Mouse (Mus musculus) urinary bladder, postnatal 36 days (tissue): ENCODE data around the gene Ccdc186.
A peak's percentile ranks its signal among the peaks of the same experiment; 100 is the strongest.

Experiments
- DNase-seq, 2 experiments: peaks; one replicate each; pipeline ENCODE4 v3.0.0; 2022; ENCODE audit warnings: low spot score in 2 of 2, mixed read lengths in 1 of 2

Ccdc186 gene

DNA sequence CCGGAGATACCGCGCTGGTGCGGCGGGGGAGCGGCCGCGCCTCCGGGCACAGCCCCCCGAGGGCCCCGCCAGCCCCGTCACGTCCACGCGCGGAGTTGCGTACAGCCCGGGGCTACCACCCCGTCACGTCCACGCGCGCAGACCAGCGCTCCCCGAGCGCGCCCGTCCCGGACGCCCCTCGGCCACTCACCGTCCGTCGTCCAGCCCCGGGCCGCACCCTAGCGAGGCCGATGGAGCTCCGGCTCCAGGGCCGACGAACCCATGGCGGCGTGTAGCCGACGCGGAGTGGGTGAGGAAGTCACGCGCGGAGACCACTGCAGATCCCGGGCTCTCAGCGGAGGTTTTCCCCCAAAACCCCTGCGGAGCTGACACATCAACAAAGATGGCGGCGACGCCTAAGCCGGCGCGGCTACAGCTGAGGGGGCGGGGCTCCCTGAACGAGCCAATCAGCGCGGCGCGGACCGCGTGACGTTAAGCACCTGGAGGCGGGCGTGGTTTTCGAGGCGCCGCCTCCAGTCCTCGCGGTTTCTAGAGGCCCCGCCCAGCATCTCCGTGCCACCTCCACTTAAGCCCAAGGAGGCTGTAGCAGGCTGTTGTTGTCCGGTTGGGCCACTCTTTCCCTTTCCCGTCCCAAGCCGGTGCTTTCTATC, at the start of gene Ccdc186:
TSS of gene Ccdc186 (minus strand) at position 393 of the 650 bp plus-strand sequence.
- peak; percentile 92 to 94 for DNase-seq

DNA sequence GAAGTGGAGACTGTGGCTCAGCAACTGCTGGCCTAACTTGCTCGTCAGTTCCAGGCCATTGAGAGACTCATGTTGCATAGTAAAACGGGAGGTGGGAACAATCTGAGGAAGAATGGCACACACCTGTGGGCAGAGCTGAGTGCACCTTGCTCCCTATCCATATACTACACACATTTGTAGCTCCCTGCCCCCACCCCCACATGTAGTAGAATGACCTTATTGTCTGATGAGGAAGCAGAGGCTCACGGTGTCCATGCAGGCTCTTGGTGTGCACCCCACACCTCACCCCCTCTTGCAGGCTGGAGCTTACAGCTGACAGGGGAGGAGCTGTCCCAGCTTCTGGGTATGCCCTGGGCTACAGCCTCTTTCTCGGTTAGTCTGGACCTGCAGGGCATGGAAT, 45.7 kb upstream of the Ccdc186 start:
- no peak for DNase-seq

DNA sequence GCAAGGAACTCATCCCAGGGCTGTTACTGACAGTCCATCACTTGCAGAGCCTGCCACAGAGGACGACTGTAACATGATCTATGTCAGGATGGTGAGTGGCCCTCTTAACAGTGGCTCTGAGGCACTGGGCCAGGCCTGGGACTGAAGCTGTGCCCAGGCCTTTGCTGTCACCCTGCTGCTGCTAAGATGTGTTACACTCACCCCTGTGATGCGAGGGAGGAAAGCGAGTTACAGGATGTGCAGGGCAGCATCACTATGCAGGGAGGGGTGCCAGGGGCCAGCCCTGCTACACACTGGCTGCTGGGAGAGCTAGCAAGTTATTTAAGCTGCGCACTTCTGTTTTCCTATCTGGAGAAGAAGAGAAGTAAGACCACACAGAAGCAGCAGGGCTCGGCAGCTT, 34.5 kb upstream of the Ccdc186 start:
- DNase-seq = no peak

DNA sequence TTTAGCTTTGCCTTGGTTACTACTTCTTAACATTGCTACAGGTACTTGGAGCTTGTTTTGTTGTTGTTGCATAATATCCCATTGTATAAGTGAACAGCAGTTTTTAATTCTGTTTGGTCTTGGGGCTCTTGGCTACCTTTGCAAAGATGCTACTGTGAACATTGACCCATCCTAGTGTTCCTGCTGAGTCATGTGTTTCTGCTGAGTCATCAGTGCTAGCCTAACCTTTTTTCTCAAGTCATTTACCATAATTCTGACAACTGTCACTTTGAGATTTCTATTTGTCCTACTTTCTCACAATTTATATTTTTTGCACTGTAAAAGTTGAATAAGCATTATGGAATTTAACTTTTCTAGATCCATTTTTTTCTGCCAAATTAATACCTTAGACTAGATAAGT, 30.6 kb upstream of the Ccdc186 start:
- DNase-seq = no peak

DNA sequence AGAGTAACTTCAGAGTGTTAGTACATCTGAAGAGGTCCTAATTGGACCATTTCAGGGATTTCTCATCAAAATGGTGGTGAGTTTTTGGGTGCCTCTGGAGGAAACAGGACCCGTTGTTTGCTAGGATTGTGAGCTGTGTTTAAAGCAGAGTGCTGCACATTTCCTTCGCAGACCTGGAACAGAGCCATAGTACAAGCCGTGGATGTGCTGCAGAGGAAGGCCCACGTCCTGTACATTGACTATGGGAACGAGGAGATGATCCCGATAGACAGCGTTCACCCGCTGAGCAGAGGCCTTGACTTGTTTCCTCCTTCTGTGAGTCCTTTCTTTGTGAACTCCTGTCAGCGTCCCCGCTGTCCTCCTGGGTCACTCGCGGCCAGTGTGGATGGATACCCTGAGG, 21.0 kb upstream of the Ccdc186 start:
- DNase-seq = no peak

DNA sequence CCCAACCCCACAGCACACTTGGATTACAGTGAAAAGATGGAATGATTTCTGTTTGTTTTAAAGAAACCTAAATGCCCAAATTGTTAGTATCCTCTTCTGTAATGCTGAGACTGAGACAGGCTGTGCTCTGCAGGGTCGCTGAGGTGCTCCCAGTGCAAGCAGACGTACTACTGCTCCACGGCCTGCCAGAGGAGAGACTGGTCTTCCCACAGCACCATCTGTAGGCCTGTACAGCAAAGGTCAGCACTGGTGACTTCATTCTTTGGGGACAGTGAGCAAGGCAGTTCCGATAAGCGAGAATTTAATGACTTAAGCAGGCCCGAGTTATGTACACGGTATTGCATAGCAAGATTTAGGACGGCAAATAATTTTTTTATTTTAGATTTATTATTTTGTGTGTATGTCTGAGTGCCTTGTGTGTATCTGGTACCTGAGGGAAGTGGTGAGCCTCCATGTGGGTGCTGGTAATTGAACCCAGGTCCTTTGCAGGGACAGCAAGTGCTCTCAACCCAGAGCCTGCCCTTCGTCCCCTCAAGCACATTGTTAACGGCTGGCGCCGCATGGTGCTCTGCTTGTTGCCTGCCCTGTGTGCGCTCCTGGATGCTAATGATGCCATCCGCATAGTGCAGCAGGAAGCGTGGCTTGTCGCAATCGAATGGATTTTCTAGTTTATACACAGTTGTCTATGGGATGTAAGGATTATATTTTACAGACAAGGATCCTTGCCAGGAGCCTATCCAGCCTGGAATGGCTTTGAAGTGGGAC, 17.1 kb upstream of the Ccdc186 start:
- DNase-seq = no peak

DNA sequence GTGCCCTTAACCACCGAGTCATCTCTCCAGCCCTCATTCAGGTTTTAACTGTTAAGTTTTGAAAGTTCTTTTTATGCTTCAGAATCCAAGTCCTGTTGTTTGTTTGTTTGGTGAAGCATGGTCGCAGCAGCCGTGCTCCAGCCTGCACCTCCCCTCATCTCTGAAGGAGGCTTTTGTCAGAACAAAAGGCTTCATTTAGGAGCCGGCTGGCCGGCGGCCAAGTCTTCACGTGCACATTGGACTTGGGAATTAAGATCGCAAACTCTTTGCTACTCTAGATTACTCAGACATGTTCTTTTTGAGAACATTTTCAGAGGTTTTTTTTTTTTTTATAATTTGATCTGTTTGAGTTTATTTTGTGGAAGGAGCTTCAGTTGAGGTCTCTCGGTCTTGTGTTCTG, 13.3 kb upstream of the Ccdc186 start:
- no peak for DNase-seq

DNA sequence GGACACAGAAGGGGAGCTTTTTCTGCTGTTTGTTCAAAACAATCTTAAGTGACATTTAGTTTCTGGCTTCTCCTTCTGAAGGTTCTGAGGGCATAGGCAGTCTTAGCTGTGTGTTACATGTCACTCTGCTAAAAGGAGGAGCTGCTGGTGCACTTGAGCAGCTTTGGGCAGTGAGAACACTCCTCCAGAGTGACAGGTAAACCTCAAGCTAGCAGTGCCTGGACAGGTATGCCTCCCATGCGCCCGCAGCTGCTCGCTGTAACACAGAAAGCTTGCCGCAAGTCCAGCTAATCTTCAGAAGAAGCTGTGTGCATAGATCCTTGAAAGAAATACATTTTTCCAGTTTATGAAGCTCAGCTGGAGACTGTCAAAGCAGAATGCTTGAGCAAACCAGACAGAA, 8.2 kb upstream of the Ccdc186 start:
- no peak for DNase-seq

DNA sequence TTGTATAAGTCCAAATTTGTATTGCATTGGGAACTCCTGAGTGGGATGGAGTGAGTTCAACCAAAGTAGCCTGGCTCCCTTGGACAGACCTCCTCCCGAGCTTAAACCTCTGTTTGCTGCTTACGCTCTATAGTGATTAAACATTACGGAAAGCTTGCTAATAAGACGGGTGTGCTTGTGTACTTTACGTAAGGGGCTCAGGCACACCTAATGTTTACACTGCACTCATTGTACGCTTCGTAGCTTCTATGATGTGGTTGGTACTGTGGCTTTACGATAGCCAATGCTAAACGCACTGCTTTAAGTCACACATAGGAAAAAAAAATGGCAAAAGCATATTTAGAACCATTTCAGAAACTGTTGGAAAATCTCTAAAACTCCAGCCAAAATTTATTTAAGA, 7.3 kb upstream of the Ccdc186 start:
- DNase-seq = no peak

DNA sequence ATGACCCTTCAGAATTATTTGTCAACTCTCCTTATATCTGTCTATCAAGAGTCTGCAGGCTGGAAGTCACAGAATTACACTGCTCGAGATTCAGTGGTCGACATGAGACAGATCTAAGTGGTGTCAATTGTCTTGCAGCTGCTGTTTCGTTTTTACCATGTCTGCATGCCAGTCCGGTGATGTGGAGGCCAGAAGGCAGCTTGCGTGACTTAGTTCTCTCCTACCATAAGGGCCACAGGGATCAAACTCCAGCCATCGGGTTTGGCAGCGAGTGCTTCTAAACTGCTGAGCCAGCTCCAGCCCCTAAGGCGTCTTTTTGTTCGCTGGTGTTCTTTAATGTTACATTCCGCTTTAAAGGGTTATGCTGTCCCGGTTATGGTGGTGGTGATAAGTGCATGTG, 6.3 kb upstream of the Ccdc186 start:
- no peak for DNase-seq

DNA sequence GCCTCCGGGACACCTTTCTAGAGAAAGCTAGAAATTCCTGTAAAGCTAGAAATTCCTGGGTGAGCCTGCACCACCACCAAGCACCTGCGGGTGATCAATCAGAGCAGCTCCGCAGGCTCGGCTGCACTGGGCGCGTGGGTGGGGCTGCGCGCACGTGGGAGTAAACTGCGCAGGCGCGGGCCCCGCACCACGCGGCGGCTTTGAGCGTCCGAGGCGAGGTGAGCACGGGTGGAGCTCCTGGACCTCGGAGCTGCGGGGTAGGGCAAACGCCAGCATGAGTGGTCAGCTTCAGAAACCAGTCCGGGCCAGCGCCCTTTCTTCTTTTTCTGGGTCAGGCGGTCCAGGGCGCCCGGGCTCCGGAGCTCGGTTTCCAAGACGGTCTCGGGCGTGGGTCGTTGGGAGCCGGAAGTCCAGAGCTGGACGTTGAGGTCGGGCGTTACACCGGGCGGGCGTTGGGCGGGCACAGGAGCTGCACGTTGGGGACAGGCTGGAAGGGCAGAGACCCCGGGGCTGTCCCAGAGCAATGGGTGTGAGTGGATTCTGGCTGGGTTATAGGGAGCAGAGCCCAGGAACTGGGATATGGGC, 4.1 kb upstream of the Ccdc186 start, which contains the start of gene Tdrd1:
TSS of gene Tdrd1 (plus strand) at position 163 of the 585 bp plus-strand sequence.
- no peak for DNase-seq

DNA sequence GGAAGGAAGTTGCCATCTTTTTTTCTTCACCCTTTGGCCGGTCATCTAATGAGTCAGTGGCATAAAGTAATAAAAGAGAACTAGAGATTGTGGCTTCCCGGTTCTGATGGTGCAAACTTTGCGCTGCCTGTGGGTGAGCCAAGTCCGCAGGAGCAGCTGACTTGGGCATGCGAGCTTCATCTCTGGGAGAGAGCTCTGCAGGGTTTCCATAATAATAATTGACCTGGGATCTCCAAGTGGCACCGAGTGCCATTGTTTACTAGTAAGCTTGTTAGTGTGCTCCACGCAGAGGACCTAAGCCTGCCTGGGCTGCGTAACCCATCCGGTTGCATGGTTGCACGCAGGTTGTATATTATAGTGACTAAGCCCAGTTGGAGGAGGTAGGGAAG, 452 bp upstream of the Ccdc186 start:
- no peak for DNase-seq

DNA sequence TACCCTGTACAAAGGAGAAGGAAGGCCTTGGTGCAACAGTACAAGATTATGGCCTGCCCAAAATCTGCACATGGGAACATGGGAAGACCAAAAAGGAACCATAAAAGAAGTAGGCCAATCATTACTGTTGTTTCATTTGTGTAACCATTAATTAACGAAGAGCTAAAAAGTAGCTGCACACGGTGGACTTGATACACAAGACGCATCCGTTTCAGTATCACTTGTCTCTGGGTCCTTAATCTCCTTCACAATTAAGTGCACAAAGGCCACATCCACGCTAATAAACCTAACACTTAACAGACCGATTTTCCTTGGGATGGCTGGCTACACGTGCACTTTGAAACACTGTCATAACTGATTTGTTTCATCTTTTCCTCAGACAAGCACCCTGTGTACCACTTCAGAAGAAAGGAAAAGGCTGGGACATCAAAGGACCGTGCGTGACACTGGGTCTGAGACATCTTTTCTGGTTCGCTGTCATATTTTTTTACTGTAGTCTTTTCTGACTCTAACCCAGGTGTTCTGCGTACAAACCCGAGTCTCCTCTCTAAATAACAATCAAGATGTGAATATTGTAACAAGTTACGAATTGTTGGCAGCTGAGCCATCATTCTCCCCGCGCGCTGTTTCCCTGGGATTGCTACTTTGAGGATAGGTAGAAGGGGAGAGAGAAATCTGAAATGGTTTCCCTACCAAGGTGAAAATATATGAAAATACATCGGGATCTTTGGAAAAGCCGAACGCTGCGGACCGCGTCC, 771 bp downstream of the Ccdc186 start:
- DNase-seq = no peak

DNA sequence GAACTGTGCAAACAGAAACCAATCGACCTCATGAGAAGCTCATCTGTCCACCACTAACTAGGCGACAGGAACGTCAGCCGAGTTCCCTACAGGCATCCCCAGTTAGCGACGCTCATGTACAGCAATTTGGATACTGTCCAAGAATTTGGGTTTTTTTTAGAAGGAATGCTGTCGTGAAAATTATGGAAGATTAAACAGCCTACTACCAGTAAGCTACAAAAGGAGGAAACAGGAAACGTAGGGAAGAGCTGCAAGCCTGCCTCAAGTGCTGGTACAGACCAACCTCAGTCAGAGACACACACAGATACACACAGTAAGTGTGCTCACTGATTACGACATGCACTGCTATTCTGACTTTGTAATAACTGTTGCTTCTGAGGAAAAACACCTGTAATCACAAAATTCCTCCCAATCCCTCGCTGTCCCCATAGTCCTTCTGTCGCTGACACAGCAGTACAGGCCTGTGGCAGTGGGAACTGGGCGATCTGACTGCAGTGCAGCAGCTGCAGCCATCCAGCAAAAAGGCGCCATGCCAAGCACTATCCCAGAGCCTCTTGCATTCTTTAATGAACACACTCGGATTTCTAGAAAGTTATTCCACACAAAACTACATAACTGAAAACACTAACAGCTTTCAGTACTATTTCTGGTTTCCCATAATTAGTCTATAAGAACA, 4.0 kb downstream of the Ccdc186 start:
- no peak for DNase-seq

DNA sequence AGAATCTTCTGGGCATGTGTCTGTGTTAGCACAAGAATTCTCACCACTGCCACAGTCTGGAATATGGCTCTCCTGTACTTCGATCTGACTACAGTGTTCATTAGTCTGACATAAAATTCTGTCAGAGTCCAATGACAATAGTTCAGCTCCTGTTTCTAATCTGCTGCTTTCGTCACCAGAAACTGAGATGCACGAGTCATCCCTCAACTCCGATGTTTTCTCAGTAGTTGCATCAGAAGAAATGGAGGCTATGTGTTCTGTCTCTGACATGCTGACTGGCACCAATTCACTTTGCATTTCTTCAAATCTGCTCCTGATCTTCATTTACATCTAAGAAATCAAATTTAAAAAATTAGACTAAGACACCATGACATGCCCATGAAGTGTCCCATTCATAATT, 8.6 kb downstream of the Ccdc186 start:
- no peak for DNase-seq

DNA sequence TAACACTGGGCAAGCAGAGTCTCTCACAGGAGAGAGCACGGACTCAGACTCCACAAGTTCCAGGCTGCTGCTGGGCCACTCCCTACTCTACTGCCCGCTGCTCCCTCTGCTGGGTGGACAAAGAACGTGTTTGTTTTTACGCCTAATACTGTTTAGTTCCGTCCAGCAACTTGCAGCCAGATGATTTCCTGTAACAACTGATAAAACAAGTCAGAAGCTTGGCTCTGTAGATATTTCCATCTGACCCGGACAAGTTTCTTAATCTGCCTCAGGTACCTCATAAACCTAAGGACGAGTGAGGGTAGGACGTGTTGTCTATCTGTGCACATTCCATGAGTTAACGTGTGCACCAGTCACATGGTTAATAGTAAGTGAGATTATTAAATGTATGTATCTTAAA, 10.4 kb downstream of the Ccdc186 start:
- peak; percentile 62 to 65 for DNase-seq

DNA sequence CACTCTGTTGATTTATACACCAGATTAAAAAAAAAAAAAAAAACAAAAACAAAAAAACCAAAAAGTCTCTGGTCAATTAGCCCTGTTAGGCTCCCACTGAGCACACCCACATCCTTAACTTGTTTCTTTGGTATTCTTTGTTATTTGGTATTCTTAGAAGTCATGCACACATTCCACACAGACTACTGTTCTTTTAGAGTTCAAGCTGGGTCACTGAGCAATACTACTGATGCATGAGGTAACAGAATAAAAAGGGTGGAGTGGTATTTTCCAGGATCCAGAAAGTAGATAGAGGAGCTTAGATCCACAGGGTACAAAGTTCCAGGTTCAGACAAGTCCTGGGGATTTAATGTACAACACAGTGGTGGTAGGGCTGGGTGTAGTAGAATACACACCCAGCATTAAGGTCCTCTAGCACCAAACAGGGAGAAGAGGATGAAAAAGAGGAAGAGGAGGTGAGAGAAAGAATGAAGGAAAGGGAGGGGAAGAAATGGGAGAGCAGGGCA, 11.3 kb downstream of the Ccdc186 start:
- no peak for DNase-seq

DNA sequence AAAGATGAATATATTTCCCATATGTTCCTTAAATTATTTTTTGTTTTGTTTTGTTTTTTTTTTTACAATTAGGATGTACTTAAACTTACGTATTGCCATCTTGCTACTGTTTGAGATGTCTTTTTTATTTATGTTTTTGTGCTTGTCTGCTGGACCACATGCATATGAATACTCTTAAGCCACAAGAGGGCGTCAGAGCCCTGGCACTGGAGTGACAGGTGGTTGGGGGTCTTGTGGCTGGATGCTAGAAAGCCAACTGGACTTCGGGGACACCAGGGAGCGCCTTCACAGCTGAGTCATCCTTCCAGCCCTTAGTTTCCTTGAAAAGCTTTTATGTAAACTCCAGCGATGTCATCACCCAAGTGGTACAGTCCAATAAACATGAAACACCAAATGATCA, 13.2 kb downstream of the Ccdc186 start:
- no peak for DNase-seq

DNA sequence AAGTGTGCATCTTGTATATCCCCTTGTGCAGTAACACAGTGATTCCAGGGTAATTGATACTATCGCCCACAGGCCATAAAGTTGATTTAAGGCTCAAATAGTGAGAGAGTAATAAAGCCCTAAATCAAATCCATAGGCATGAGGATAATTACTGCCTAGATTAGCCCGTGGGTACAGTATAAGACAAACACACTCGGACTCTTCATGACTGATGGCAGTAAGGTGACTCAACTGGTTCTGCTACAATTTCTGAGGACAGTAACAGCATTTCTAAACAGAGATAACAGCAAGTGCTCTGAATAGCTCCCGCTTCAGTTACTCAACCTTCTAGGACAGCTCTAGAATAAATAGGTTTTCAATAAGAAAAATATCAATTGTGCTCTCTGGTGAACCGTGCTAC, 14.9 kb downstream of the Ccdc186 start:
- no peak for DNase-seq

DNA sequence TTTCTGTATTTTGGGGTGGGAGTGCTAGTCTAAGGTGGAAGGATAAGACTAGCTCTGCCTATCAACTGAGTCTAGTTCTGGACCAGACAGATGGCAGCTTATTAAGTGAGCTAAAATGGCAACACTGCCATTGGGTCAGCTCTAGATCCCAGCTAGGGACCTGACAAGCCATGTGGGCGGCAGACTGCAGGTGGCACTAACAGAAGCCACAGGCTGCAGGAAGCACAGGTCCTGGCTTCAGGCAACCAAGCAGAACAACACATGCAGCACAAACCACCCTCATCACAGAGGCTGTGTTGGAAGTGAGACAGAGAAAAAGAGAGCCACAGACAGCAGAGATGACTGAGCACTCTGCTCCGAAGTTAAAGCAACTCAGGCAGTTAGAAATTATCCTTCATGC, 16.6 kb downstream of the Ccdc186 start:
- no peak for DNase-seq

DNA sequence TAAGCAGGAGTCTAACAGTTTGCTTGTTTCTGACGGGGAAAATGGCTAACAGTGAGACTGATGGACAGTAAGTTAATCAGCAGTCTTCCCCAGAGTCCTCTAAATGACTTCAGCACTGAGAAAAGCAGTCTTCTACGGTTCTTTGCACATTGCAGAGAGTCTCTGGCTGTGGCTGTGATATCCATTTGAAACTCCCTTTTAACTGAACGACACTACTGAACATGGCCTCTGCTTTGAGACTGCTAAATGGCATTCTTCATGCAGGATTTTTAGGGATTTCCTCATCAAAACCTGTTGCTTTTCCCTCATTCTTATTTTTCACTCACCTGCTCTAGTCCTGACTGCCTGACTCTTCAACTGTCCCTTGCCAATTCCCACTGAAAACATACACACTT, 19.6 kb downstream of the Ccdc186 start:
- DNase-seq = no peak
